ENCODE assay signal across 18 mouse cellular contexts in genomic region chr11:118266666-118267046, GRCm38 (mm10). TPM values are rescaled to one million over a fixed set of nuclear protein-coding genes. Genes with fewer than 3 reads are reported as not detected.
DNase-seq lines count a peak whose midpoint lies in the region; ATAC-seq and TF ChIP-seq lines count a peak whose summit lies in the region.
"Had no signal": no experiment of that assay in that cellular context is flagged by ENCODE, and none has a peak within 500 bp of the region (broad histone marks: within the 10 kb centered on the region; RNA-seq: fewer than 3 reads in every experiment).

No protein-coding gene starts in this region.

- no peak overlapping the region for H3K4me2 ChIP-seq in neural tube, embryonic 11.5 days (ENCODE audit: low read depth)
- H3K4me2 ChIP-seq in neural tube, embryonic 15.5 days, result no peak overlapping the region
- H3K4me2 ChIP-seq in stomach, postnatal 0 days (replicated peaks; ENCODE audit: low read depth), result no peak overlapping the region
- H3K4me2 ChIP-seq: embryonic facial prominence, embryonic 15.5 days; heart, embryonic 11.5 days; hindbrain, embryonic 13.5 days; limb, embryonic 15.5 days; neural tube, embryonic 13.5 days had no signal

- H3K27ac ChIP-seq in layer of hippocampus, adult 2 months, result no peak overlapping the region
- H3K27ac ChIP-seq in neural tube, embryonic 11.5 days (ENCODE audit: low read depth, low read length), result no peak overlapping the region
- H3K27ac ChIP-seq in neural tube, embryonic 15.5 days (replicated peaks), result no peak overlapping the region
- H3K27ac ChIP-seq in stomach, postnatal 0 days (replicated peaks), result no peak overlapping the region
- H3K27ac ChIP-seq: embryonic facial prominence, embryonic 15.5 days; hindbrain, embryonic 13.5 days; limb, embryonic 15.5 days; neural tube, embryonic 13.5 days had no signal

- H3K4me3 ChIP-seq in layer of hippocampus, adult 2 months, result no peak overlapping the region
- H3K4me3 ChIP-seq in neural tube, embryonic 11.5 days (ENCODE audit: low read depth, low read length), result no peak overlapping the region
- no peak overlapping the region for H3K4me3 ChIP-seq in neural tube, embryonic 15.5 days (replicated peaks)
- no peak overlapping the region for H3K4me3 ChIP-seq in stomach, postnatal 0 days (ENCODE audit: low read depth, low read length)
- H3K4me3 ChIP-seq: embryonic facial prominence, embryonic 15.5 days; hindbrain, embryonic 13.5 days; limb, embryonic 15.5 days; neural tube, embryonic 13.5 days had no signal

- peak; percentile 38 for TF ChIP-seq CTCF in layer of hippocampus, adult 2 months (conservative IDR thresholded peaks at IDR 0.05)
- TF ChIP-seq CTCF in stomach, postnatal 0 days (IDR thresholded peaks at IDR 0.05; ENCODE audit: low read depth), result peak; percentile 29

- WGBS in neural tube, embryonic 11.5 days, result 95% methylated on average over 7 of the region's 7 CpGs
- 92% methylated on average over 7 of the region's 7 CpGs for WGBS in neural tube, embryonic 15.5 days
- WGBS in stomach, postnatal 0 days, result 82% methylated on average over 7 of the region's 7 CpGs

- DNase-seq in layer of hippocampus, adult 2 months (ENCODE audit: low spot score in 2 of 2), result no peak
- no peak for DNase-seq in layer of hippocampus, postnatal 10 days (ENCODE audit: low spot score in 2 of 2)
- peak; percentile 2 for DNase-seq in neural tube, embryonic 11.5 days (ENCODE audit: low spot score)
- DNase-seq in stomach, postnatal 0 days (ENCODE audit: low spot score), result no peak
- DNase-seq: adrenal gland, postnatal 25 days; cerebellum, adult 9-10 months; heart, postnatal 14 days; kidney, adult 11 months; kidney, postnatal 36 days; right cerebral cortex, postnatal 4 days had no signal

- H3K4me1 ChIP-seq in neural tube, embryonic 11.5 days (ENCODE audit: control insufficient read depth, insufficient read depth, low read length), result no peaks in the 10 kb centered on the region
- no peaks in the 10 kb centered on the region for H3K4me1 ChIP-seq in neural tube, embryonic 15.5 days
- H3K4me1 ChIP-seq in stomach, postnatal 0 days (replicated peaks; ENCODE audit: control insufficient read depth, insufficient read depth), result no peaks in the 10 kb centered on the region
- H3K4me1 ChIP-seq: embryonic facial prominence, embryonic 15.5 days; hindbrain, embryonic 13.5 days; limb, embryonic 15.5 days; neural tube, embryonic 13.5 days had no signal

- ATAC-seq in neural tube, embryonic 11.5 days (ENCODE audit: insufficient read depth, low FRiP score, low TSS enrichment), result no peak
- ATAC-seq in neural tube, embryonic 15.5 days (ENCODE audit: low FRiP score), result no peak
- peak; percentile 60 for ATAC-seq in activated CD4-positive, CD25-positive, alpha-beta regulatory T cell, adult 4 months
- ATAC-seq in stomach, postnatal 0 days (ENCODE audit: low FRiP score, low TSS enrichment), result no peak
- ATAC-seq in granulocyte monocyte progenitor cell, adult 5-6 weeks (replicated peaks; ENCODE audit: poor library complexity, severe bottlenecking), result no peak

- TF ChIP-seq EP300 in stomach, postnatal 0 days (optimal IDR thresholded peaks at IDR 0.05), result no peak

- no peaks in the 10 kb centered on the region for H3K9me3 ChIP-seq in neural tube, embryonic 11.5 days (ENCODE audit: control insufficient read depth, low read length)
- no peaks in the 10 kb centered on the region for H3K9me3 ChIP-seq in neural tube, embryonic 15.5 days (replicated peaks)
- H3K9me3 ChIP-seq in stomach, postnatal 0 days (ENCODE audit: control insufficient read depth, low read length), result no peaks in the 10 kb centered on the region
- H3K9me3 ChIP-seq: embryonic facial prominence, embryonic 15.5 days; hindbrain, embryonic 13.5 days; limb, embryonic 15.5 days; neural tube, embryonic 13.5 days had no signal

- no peak overlapping the region for H3K9ac ChIP-seq in neural tube, embryonic 11.5 days (ENCODE audit: low read length)
- no peak overlapping the region for H3K9ac ChIP-seq in neural tube, embryonic 15.5 days (replicated peaks)
- H3K9ac ChIP-seq in stomach, postnatal 0 days (ENCODE audit: low read length), result no peak overlapping the region
- H3K9ac ChIP-seq: embryonic facial prominence, embryonic 15.5 days; hindbrain, embryonic 13.5 days; limb, embryonic 15.5 days; neural tube, embryonic 13.5 days had no signal

- no peaks in the 10 kb centered on the region for H3K27me3 ChIP-seq in neural tube, embryonic 11.5 days (ENCODE audit: control insufficient read depth, insufficient read depth, low read length)
- no peaks in the 10 kb centered on the region for H3K27me3 ChIP-seq in neural tube, embryonic 15.5 days (replicated peaks)
- H3K27me3 ChIP-seq in stomach, postnatal 0 days (ENCODE audit: control insufficient read depth, insufficient read depth, low read length), result no peaks in the 10 kb centered on the region
- H3K27me3 ChIP-seq: embryonic facial prominence, embryonic 15.5 days; hindbrain, embryonic 13.5 days; limb, embryonic 15.5 days; neural tube, embryonic 13.5 days had no signal

- H3K36me3 ChIP-seq in neural tube, embryonic 11.5 days (ENCODE audit: control insufficient read depth, insufficient read depth, low read length), result peaks cover 37% of the 10 kb centered on the region
- H3K36me3 ChIP-seq in neural tube, embryonic 15.5 days, result peaks cover 94% of the 10 kb centered on the region
- peaks cover 37% of the 10 kb centered on the region for H3K36me3 ChIP-seq in stomach, postnatal 0 days (ENCODE audit: control insufficient read depth, insufficient read depth, low read length)

RNA-seq across cellular contexts. Expression of gene Cyth1, which starts 18.3 kb away (rescaled TPM):
- 100 to 1,000 TPM; 101 to 108 TPM for total RNA-seq in layer of hippocampus, adult 2 months (2021)
- 10 to 100 TPM; 59.3 to 63.5 TPM for total RNA-seq in layer of hippocampus, postnatal 10 days (2021)
- polyA plus RNA-seq in neural tube, embryonic 11.5 days (2014; fragmentation: Nextera tagmentation; extraction: Ambion mirVana), result 15.6 and 15.8 TPM in 2 replicates
- polyA plus RNA-seq in neural tube, embryonic 15.5 days (2015; fragmentation: Nextera tagmentation; extraction: Ambion mirVana), result 22.5 and 24.8 TPM in 2 replicates
- polyA plus RNA-seq in activated CD4-positive, CD25-positive, alpha-beta regulatory T cell, adult 4 months (2017; shearing (Covaris generic)), result 10 to 100 TPM; 50.1 to 73.2 TPM
- polyA plus RNA-seq in stomach, postnatal 0 days (2015; fragmentation: Nextera tagmentation; extraction: Ambion mirVana), result 13.1 and 13.3 TPM in 2 replicates
- total RNA-seq in granulocyte monocyte progenitor cell, adult 5-6 weeks (2014; fragmentation: Nextera tagmentation), result 24.9 and 27.7 TPM in 2 replicates
- 38.6 and 43.6 TPM in 2 replicates for total RNA-seq in granulocyte monocyte progenitor cell, adult 5-6 weeks (2017)

RNA-seq across cellular contexts. Expression of gene Usp36, which starts 23.4 kb away (rescaled TPM):
- total RNA-seq in layer of hippocampus, adult 2 months (2021), result 10 to 100 TPM; 26.5 to 28.5 TPM
- 10 to 100 TPM; 23.2 to 26.7 TPM for total RNA-seq in layer of hippocampus, postnatal 10 days (2021)
- polyA plus RNA-seq in neural tube, embryonic 11.5 days (2014; fragmentation: Nextera tagmentation; extraction: Ambion mirVana), result 11.5 and 14.5 TPM in 2 replicates
- 17.5 and 19.5 TPM in 2 replicates for polyA plus RNA-seq in neural tube, embryonic 15.5 days (2015; fragmentation: Nextera tagmentation; extraction: Ambion mirVana)
- 10 to 100 TPM; 15.6 to 15.8 TPM for polyA plus RNA-seq in activated CD4-positive, CD25-positive, alpha-beta regulatory T cell, adult 4 months (2017; shearing (Covaris generic))
- polyA plus RNA-seq in stomach, postnatal 0 days (2015; fragmentation: Nextera tagmentation; extraction: Ambion mirVana), result 8.1 and 8.9 TPM in 2 replicates
- 27.6 and 28.6 TPM in 2 replicates for total RNA-seq in granulocyte monocyte progenitor cell, adult 5-6 weeks (2014; fragmentation: Nextera tagmentation)
- total RNA-seq in granulocyte monocyte progenitor cell, adult 5-6 weeks (2017), result 9.3 and 12.5 TPM in 2 replicates
